Mouse (Mus musculus) bone marrow macrophage, adult 2 months (primary cell): ENCODE data around the gene Slc1a1.

Experiments used
- CTCF ChIP-seq: IDR thresholded peaks from 2 replicates; pipeline ENCODE4 v1.5.1; 2012; ENCODE audit warnings: low read depth, mild to moderate bottlenecking, low read length, moderate library complexity
- POLR2A ChIP-seq: IDR thresholded peaks from 2 replicates; pipeline ENCODE4 v1.6.1; 2012; ENCODE audit warnings: mild to moderate bottlenecking, low read depth, low read length, borderline replicate concordance

DNA sequence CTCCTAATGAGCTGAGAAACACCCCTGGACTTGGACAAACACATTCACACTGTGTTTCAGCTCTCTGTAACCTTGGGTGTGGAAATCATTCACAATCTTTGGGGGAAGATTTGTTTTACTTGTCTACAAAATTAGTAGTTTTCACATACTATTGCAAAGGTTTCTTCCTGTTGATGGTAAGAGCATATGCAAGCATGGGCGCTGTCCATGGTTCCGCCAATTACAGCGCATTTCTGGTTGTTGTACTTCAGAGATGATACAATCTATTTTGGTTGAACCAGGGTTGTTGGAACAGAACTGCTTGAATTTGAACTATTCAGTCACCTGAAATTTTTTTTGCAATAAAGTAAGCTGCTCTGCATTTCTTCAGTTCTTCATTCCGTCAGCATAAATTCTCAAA is 16.6 kb upstream of the Slc1a1 start:
- TF ChIP-seq CTCF (no peak), POLR2A (no peak)
